Mouse (Mus musculus) cerebral cortex, adult 2 months (tissue): ENCODE measurements around the gene Rhot2.

Source experiments
- WGBS: fragments of 180-500 bp; shearing (Covaris S2); methylation state at CpG from one replicate; pipeline ENCODE4 v1.1.7; 2018; 5-methylcytosine and 5-hydroxymethylcytosine counted together

Gene Rhot2

GRCm38 (mm10) chr17:25844396-25844901, at the start of gene Rhot2:
Rhot2 (minus strand) TSS chr17:25844851.
- under 1% methylated on average over 21 of the region's 21 CpGs for WGBS

GRCm38 (mm10) chr17:25893975-25894617, 49.4 kb upstream of the Rhot2 start:
- 40% methylated on average over 2 of the region's 2 CpGs for WGBS

GRCm38 (mm10) chr17:25888837-25889236, 44.2 kb upstream of the Rhot2 start:
- 30% methylated on average over 3 of the region's 3 CpGs for WGBS

DNA sequence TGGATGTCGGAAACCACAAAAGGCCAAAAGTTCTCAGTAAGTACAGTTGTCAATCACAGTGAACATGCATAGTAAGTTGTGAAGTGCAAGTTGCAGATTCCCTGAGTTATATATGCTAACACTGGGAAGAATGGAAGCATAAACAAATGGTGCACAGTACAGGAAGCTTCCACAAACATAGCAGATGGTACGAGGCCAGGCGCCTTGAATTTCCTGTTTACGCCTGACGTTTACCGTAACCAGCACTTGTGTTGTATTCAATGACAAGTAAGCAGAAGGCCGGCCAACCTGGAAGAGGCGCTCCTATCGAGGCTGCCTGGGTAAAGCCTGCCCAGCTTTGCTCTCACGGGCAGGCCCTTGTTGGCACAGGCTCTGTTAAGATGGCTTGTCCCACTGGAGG, 42.8 kb upstream of the Rhot2 start:
- 66% methylated on average over 10 of the region's 10 CpGs for WGBS

GRCm38 (mm10) chr17:25885636-25886035, 41.0 kb upstream of the Rhot2 start:
- WGBS, result 50% methylated on average over 4 of the region's 4 CpGs

GRCm38 (mm10) chr17:25883824-25884223, 39.2 kb upstream of the Rhot2 start:
- 91% methylated on average over 3 of the region's 3 CpGs for WGBS

DNA sequence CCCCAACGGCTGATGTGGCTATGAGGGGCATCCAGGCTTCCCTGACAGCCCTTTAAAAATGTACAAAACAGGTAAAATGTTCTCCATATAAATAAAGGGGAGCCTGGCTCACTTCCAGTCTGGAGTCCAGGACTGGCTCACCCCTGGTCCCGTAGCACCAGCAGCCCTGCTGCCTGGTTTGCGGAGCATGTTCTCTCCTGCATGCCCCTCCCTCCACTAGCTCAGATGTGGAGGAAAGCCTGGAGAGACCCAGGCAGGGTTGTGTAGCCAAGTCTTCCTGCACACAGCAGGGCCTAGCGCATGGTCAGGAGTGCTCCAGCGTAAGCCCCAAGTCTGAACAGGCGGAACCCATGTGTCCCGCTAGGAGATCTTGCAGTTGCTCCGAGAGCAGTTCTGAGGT, 38.6 kb upstream of the Rhot2 start:
- 80% methylated on average over 8 of the region's 8 CpGs for WGBS

GRCm38 (mm10) chr17:25882306-25882705, 37.7 kb upstream of the Rhot2 start:
- WGBS, result 69% methylated on average over 5 of the region's 5 CpGs

DNA sequence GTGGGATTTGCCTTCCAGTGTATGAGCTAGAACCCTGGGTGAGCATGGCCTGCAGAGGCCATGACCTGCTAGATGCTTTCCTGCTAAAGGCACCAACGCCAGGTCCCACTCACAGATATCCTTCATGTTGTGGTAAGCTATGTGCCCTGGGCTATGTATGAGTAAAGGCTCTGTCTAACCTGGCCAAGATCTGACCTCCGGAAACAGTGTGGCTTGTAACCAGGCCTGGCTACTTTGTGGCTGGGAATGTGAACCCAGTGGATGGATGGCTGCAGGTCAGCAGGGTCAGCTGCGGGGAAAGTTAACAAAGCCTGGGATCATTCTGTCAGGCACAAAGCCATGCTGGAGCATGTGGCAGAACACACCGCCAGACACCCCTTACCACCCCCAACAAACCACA, 37.0 kb upstream of the Rhot2 start:
- 45% methylated on average over 4 of the region's 4 CpGs for WGBS

DNA sequence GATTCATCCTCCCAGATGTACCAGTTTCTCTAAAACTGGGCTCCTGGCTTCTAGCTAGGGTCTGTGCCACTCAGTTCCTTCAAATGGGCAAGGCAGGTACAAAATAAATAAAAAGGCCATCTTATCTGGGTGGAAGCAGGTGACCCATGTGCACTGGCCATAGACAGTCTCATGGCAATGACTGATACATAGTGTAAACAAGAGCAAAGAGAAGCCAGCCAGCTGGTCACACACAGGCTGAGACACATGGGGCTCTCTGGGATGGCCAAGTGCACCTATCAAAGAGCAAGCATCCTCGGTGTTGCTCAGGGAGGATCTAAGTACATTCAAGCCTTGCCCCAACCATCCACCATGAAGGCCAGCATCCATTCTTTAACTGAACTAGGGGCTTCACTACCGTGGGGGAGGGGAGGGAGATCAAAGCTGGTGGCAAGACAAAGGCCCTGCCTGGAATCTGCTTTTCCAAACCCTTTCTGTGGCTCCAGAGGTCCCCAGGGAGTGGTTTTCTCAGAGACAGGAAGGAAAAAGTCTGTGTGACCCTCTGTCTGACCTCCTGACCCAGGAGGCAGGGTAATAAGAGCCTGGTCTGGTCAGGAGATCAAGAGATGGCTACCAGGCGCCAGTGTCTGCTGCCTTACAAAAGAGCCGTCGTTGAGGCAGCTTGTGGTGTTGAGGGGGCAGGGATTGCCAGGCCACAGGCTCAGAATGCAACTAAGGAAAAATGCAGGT, 36.4 kb upstream of the Rhot2 start:
- WGBS, result 25% methylated on average over 5 of the region's 5 CpGs

DNA sequence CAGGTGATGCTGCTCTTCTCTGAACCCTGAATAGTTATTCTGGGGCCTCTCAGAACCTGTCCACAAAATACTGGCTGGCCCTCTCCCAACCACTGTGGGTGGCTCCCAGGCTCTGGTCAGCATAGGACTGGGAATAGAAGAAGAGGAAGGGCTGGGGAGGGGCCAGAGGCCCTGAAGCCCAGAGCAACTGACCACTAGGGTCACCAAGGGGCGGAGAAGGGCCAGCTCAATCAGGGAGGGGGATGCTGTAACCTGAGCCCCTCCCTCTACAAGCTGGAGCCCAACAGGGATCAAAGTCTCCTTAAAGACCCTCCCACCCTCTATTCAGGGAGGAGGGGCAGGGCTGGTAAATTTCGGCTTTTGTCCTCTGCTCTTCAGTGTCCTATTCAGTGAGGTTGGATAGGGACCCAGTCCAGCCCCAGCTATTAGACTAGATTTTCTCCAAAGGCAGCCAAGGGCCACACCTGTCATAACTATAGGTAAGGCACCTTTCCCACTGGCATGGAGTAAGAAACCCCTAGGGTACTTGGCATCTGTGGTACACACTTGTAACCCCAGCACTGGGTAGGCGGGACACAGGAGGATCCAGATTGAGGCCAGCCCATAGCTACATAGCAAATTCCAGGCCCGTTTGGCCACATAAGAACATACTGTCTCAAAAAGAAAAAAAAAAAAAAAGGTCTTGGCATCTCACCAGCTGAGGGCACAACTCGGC, 35.7 kb upstream of the Rhot2 start, which contains the start of gene Wfikkn1:
Wfikkn1 (minus strand) TSS at position 663 of the 715 bp plus-strand sequence.
- 34% methylated on average over 5 of the region's 5 CpGs for WGBS

DNA sequence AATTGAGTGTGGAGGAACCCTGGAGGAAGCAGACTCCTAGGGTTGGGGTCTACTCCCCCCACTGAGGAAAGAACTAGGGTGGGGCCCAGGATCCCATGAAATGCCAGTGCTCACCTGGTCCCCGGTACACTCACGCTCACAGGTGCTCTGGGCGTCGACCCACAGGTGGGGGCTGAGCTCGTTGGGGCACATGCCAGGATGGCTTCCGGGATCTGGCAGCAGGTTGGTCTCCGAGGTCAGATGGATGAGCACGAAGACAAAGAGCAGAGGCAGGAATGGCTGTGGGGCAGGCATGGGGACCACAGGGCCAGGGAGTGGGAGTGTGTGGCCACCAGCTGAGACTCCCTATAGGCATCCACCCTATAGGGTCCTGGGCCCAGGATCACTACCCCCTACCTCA, 35.1 kb upstream of the Rhot2 start:
- 74% methylated on average over 8 of the region's 8 CpGs for WGBS

- 47% methylated on average over 4 of the region's 4 CpGs for WGBS
Observed at GRCm38 (mm10) chr17:25879261-25879660, 34.6 kb upstream of the Rhot2 start.

GRCm38 (mm10) chr17:25878611-25879180, 34.0 kb upstream of the Rhot2 start:
- 89% methylated on average over 19 of the region's 19 CpGs for WGBS

GRCm38 (mm10) chr17:25877741-25878610, 33.3 kb upstream of the Rhot2 start:
- WGBS, result 90% methylated on average over 32 of the region's 32 CpGs

DNA sequence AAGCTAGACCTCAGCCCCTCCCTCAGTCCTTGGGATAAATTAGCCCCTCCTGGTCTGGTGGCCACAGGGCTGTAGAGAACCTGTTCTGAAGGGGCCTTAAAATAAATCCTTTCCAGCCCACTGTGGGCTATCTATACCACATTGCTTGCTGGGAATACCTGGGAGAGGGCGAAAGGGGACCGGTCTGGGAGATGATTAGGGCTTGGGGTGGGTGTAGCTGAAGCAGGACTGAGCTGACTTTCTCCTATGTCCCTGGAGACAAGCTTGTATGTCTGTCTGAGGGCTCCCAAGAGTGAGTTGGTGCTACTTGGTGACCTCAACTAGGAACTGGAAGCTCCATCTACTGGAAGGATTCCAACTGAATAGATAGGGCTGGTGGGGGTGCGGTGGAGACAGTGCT, 32.4 kb upstream of the Rhot2 start:
- WGBS, result 78% methylated on average over 3 of the region's 3 CpGs

- 57% methylated on average over 10 of the region's 10 CpGs for WGBS
Observed at GRCm38 (mm10) chr17:25876347-25876915, 31.8 kb upstream of the Rhot2 start.

- under 1% methylated on average over 59 of the region's 59 CpGs for WGBS
Observed at GRCm38 (mm10) chr17:25875171-25876136, 30.8 kb upstream of the Rhot2 start.

GRCm38 (mm10) chr17:25874721-25875170, 30.1 kb upstream of the Rhot2 start, which contains the start of gene Mettl26:
Mettl26 (plus strand) TSS chr17:25875074.
- under 1% methylated on average over 25 of the region's 25 CpGs for WGBS
